Mouse (Mus musculus) retina, embryonic 14.5 days (tissue): ENCODE measurements at regions not wholly inside any gene's neighbourhood (a gene's known extent, or its start where the extent isn't known, plus 50 kb on each side); places are given as distances from the start of the nearest gene placed in this dataset.

Source experiments
- DNase-seq: peaks from one replicate; pipeline ENCODE4 v3.0.0-alpha.2; 2015; ENCODE audit warnings: low spot score

DNA sequence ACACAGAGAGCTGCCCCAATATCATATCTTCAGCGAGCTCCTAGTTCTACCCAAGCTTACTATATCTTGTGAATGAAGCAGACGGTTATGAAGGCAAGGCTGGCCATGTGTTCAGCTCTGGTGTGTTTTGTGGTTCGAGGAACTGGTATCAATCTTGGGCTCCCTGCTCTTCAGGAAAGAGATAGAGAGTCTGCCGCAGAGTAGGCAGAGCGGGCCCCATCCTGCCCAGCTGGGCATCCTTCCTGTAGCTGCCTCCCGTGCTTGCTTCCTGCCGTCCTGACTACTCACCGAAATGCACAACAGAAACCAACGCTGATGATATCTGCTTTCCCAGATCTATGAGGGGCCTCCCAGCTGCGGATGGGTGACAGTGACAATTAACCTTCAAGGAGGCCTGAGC is 60.3 kb downstream of the Snrpe start:
- no peak for DNase-seq

DNA sequence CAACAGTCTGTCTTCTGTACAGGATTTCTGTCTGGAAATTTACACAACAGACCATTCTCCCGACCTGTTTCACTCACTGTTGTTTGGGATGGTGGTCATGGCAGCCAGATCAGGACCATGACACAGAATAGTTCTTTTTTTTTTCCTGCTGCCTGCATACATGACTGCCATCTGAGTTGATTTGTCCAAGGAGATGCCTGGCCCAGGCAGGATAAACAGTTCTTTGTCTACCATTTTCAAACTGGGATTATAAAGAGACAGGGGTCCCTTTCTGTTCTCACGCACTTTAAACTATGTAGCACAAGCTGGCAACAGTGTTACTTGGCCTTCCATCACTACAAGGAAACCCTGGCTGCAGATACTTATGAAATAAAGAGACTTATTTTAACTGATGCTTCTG is 61.1 kb downstream of the Snrpe start:
- DNase-seq: no peak

DNA sequence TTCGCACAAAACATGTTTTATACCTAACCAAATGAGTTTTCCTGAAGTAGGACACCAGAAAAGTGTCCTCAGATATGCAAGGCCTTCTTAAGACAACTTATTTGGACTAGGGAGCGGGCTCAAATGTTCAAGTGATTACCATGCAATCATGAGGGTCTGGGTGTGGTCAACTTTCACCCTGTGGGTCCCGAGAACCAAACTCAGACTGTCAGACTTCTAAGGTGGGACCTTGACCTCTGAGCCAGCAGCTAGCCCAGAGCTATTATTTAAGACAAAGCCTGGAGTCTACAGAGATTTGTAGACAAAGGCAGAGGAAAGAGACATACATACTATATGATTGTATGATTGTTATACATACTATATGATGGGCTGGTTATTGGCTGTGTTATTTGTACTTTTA is 62.5 kb downstream of the Snrpe start:
- DNase-seq: no peak

DNA sequence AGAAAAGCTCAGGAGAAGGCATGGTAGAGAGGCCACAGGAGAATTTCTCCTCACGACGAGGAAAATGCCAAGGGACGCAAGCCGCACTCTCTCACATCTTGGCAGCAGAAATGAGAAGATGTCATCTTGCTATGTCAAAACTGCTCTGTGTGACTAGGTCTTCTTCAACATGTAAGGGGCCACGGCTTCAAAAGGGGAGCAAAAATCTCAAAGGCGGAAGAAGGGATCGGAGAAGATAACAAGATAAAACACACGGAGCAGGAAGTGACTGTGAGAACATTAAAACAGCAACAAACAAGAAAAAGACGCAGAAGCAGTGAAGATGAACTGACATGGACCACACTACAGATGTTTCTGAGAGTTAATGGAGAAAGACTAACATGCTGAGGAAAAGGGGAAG is 65.1 kb downstream of the Snrpe start:
- no peak for DNase-seq

DNA sequence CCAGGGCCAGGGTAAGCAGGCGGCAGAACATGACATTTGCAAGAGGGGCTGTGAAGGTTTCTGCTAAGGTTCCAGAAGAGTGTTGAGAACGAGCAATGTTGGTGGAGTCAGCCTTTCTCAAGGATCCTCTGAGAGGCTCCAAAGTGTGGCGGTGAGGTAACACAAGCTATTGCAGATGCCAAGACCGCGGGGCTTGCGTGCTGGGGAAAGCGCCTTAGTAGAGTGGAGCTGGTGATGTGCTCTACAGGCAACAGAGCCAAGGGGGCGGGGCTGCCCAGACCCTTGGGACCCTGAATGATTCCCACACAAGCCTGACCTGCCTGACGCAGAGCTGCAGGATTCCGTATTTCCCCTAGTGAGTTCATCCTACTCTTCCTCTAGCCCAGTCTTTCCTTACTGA is 66.3 kb downstream of the Snrpe start:
- DNase-seq: no peak

DNA sequence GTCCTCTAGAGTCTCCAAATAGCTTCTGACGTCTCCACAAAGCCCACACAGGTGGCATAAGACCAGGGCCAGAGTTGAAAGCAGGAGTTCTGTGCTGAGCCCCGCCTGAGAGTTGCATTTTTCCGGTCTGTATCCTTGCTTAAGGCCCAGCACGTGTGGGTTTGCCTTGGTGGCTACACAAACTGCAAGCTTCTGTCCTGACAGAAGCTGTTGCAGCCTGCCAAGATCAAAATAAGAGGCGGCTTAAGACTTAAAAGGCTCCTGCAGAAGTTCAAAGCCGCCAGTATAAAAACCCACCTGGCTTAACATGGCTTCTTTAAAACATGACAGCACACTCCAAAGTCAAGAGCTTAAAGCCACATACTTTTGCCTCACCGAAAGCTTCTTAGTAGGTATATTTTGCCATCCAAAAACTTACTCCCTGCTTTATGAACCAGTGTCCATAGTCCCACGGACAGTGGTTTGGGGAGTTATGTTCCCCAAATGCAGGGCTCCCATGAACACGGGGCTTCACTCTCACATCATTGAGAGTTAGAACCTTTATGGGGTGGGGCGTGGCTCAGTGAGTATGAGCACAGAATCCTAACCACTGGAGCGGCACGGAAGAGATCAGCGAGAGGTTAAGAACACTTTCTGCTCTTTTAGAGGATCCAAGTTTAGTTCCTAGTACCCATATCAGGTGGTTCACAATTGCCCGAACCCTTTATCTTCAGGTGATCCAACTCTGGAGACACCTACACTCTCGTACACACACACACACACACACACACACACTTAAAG is 67.9 kb downstream of the Snrpe start:
- DNase-seq: no peak

DNA sequence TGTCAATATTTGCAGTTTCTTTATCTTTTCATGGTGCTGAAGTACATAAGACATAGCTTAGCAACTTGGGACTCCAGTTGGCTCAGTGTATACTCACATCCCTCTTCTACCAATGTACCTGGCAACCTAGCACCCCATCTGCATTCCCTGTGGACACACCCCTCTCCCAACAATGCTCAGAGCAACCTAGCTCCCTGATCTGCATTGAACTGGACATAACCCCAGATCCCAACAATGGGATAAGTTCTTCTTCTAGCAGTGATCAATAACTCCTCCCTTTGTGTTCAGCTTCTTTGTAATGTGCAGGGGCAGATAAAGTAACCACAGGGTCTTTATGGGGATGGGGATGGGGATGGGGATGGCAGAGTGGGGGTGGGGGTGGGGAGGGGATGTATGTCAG is 79.4 kb downstream of the Snrpe start:
- DNase-seq: no peak

DNA sequence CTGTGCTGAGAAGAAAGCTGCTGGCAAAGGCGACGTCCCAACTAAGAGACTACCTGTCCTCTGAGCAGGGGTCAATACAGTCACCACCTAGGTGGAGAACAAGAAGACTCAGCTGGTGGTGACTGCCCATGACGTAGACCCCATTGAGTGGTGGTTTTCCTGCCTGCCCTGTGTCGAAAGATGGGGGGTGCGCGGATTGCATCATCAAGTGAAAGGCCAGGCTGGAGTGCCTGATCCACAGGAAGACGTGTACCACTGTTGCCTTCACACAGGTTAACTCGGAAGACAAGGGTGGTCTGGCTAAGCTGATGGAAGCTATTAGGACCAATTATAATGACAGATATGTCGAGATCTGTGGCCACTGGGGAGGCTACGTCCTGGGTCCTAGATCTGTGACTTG is 80.3 kb downstream of the Snrpe start:
- no peak for DNase-seq

DNA sequence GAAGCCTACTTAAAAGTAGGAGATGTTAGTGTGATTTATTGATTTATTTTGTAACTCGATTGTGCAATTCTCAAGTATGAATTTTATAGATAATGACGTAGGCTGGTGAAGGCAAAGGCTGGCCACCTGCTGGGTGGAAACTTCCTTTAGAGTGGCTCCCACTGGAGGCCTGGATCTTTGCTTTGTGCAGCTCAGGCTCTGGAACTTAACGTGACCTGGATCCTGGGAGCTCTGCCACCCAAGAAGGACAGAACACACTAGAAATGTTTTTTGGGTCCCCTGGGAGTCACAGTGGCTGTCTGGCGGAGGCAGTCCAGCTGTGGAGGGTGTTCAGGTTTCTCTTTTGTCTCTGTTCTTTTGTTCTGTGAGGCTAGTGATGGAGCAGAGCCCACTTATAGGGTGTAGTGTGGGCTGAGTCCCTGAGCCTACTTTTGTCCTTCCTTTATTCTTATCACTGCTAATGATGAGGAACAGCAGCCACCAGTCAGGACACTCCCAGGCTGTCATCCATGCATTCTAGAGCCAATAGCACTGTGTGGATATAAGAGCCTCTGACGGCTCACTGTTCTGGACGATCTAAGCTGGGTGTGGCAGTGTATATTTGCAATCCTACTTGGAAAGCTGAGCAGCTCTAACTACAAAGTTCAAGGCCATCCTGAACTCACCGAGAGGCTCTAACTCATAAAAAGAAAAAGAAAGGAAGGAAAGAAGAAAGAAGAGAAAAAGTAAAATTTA is 82.3 kb downstream of the Snrpe start:
- DNase-seq: no peak

DNA sequence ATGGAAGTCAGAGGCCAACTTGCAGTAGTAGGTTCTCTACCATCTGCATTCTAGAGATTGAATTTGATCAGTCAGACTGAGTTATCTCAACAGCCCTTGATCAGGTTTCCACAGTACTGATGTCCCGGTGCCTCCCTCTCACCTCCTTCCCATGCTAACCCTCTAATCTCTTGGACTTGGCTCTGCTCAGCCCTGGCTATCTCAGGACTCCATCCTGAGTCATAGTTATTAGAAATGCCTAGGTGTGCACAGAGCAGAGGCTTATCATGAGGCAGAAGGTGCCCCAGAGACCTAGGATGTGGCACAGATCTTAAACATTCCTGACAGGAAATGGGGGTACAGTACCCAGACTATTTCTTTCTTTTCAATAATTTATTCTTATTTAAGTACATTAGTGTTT is 87.3 kb downstream of the Snrpe start:
- no peak for DNase-seq

DNA sequence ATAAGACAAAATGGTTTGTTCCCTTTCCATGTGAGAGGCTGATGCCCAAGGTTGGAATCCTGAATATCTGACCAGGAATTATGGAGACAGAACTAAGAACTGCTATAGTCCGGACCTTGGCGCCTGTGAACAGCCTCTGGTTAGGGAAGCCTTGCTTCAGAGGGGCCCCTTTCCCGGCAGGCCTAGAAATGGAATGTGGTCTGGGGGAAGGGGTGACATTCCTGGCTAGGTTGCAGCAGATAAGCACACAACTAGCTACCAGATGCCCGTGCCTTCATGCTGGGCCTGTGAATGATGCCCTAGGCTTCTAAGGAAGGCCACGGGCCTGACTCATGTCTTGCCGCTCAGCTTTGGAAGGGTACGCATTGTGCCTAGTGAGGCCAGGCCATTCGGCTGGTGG is 89.4 kb downstream of the Snrpe start:
- DNase-seq: no peak

DNA sequence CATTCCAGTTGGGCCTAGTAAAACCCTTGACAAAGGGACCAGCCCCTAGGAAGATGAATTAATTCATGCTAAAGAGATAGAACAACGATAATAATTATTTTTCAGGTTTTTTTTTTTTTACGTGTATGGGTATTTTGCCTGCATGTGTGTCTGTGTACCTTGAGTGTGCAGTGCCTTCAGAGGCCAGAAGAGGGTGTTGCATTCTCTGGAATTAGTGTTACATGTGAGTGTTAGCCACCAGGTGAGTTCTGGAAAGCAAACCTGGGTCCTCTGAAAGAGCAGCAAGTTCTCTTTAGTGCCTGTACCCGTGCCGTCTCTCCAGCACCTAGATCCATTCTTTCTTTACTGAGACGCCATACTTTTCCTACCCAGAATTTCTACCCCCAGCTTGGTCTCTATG is 92.8 kb upstream of the Sox13 start:
- DNase-seq: no peak

DNA sequence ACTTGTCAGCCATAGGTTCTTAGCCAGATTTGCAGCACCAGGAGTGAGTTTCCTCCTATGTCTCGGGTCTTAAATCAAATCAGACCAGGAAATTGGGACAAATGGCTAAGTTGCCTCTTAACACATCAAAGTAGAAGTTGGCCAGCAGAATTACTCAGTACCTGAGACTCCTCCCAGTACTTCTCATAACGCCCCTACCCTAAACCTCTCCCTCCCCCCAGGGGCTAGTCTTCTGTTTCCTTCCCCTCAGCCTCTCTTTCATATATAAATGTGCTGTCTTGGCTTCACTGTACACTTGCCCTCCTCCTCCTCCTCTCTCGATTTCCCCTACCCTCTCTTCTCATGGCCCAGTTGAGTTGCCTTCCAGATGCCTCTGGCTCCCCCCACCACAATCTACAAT is 79.9 kb upstream of the Sox13 start:
- DNase-seq: no peak

DNA sequence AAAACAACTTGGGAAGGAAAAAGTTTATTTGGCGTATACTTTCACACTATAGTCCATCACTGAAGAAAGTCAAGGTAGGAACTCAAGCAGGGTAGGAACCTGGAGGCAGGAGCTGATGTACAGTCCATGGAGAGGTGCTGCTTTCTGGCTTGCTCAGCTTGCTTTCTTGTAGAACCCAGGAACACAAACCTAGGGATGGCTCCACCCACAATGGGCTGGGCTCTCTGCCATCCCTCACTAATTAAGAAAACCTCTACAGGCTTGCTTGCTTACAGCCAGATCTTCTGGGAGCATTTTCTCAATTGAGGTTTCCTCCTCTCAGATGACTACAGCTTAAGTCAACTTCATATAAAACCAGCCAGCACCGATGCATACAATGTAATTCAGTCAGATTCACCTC is 79.2 kb upstream of the Sox13 start:
- DNase-seq: no peak

DNA sequence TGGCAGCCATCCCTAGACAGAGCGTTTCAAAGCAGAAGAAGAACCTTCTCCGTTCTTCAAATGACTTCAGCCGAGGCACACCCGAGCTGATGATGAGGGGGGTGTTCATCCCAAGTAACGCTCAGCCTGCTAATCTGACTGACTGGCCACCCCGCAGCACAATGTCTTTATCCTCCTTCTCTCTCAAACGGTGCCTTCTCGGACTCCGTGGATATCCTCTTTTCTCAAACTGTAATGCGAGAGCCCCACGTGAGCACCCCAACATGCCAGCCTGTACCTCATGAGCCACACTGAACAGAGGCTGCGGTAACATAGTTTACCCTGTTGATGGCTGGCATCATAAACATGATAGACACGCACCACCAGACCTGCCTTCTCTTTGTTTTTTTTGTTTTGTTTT is 76.8 kb upstream of the Sox13 start:
- no peak for DNase-seq

DNA sequence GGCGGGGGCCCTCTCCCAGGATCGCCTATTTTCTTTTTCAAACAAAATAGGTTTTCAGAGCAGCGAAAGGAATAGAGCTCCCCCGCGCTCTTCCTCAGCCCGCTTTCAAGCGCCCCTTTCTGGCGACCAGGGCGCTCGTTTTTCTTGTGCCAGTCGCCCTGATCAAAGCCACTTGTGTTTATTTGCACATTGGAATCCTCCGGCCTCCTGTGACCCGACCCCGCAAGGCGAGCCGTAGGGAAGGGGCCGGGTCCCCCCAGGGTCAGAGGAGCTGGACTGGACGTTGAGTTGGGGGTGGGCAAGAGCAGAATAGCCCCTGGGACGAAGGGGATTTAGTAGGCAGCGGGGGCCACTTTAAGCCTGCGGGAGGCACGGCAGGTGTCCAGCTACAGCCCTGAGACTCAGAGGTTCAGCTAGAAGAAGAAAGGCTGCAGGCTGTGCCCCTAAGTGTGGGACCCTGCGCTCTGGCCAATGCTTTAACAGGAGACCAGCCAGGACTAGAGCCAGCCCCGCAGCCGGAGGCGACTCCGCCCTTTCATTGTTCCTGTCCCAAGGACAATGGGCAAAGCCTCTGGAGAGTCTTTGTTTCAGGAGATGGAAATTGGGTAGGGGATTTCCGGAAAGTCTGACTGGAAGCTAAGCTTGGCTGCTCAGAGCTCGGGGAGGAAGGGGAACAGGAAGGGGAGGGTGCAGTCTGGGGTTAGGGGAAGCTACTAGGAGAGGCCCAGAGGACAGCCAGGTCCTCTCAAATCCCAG is 69.0 kb upstream of the Sox13 start:
- DNase-seq: peak; percentile 89

DNA sequence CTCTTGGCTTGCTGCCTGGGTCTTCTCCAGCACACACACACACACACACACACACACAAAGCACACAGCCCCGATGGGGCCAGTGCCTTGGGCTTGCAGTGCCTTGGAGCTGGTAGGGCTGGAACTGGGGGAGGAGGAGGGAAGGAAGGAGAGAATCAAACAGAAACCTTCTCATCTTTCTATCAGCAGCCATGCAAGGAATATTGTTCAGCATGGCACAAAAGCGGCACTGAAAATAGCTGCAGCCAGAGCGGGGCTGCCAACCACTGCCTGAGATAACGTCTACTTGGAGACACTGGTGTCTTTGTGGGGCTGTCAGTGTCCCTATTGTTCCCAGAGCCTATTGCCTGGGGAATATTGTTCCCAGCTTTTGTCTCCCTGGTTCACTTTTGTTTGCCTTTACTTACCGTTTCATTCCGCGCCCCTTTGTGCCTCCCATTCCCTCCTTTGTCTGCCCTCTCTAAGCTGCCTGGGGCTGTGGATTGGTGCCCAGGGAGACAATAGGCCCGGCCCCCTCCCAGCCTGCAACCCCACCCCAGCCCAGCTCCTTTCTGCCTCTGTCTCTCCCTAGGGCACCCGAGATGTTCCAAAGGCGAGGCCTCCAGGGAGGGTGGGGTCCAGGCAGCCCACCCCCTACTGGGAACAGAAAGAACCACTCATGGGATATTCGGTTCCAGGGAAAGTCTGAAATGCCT is 68.3 kb upstream of the Sox13 start:
- peak; percentile 81 for DNase-seq

DNA sequence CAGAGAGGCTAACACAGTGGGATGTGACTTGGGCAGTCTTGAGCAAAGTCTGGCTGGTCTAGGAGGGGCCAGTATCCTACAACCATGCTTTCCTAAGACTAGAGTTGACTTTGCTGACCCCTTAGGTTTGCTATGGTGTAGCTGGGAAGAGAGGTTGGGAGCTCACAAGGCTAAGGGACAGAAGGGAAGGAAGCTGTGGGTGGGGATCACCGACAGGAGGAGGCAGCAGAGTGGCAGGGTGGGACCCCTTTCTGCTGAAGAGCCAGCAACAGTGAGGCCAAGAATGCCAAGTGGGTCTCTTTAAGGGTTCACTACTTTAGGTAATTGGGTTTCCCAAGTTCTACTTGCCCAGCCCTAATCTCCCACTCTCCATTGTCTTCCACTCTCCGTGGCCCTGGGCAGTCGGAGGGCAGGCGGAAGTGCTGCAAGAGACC is 67.7 kb upstream of the Sox13 start:
- DNase-seq: peak; percentile 64

DNA sequence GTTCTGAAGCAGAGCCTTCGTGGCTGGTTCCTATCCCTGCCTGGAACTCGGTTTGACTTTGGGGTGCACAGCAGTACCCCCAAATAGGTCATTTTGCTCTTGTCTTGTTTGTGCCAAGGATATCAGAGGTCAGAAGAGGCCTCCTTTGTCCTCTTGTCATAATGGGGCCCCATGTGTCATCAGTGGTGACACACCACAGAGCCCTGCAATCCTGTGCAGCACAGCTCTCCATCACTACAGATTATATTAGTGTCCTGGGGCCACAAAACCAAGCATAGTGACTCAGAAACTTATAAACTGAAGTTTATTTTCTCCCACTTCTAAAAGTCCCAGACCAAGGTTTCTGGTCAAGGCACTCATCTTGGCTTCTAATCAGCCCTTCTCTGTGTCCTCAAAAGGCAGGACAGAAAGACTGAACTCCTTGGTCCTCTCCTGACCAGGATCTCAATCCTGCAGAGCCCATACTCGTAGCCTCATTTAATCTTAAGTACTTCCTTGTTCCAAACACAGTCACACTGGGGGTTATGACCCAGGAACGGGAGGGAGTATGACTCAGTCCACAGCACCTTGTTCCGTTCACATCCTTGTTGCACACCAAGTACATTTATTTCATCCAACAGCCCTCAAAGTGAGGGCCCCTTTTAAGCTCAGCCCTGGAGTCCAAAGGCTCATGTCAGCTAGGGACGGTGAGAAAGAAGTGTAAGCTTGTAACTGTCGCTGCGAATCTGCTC is 63.2 kb upstream of the Sox13 start:
- no peak for DNase-seq

DNA sequence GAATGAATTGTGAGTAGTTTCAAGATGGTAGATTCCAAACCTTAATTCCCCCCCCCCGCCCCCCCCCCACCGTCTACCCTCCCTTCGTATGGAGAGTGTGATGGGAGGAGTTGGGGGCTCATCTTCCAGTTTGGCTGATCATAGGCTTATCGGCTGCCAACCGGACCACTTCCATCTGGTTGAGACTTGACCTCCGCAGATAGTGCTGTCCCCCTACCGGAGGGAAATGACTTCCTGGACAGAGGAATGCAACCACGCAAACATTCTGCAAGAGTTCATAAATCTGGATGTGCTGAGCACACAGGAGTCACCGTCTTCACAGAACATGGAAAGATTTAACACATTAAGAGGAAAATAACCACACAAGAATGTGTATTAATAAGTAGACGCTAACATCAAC is 62.2 kb upstream of the Sox13 start:
- no peak for DNase-seq

DNA sequence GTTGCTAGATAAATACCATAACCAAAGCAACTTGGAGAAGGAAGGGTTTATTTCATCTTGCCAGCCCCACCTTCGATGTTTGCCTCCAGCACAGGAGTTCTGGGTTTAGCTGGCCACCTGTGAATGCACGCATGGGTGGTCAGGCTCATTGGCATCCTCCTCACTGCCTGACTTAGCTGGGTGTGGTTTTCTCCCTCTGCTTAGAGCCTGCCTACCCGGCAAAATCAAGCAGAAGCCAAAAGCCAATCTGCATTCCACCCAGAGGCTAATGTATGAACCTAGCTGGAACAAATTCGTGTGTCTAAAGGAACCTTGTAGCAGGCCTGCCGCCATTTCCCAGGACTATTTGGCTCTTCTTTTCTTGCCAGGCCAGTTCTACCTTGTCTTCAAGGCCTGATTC is 58.7 kb upstream of the Sox13 start:
- no peak for DNase-seq

DNA sequence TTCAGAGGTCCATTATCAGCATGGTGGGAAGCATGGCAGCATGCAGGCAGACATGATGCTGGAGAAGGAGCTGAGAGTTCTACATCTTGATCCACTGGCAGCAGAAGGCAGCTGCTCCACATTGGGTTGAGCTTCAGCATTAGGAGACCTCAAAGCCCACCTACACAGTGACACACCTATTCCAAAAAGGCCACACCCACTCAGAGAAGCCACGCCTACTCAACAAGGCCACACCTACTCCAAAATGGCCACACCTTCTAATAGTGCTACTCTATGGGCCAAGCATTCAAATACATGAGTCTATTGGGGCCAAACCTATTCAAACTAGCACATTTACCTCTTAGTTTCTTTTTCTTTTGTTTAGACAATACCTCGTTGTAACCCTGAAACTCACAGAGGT is 50.4 kb upstream of the Sox13 start:
- DNase-seq: no peak
